Mouse (Mus musculus) spleen, adult 2 months (tissue): ENCODE data around the gene Edil3.

ENCODE experiments used
- CTCF ChIP-seq: fragments of 200-500 bp; IDR thresholded peaks from 2 replicates; pipeline ENCODE4 v1.5.1; 2011; ENCODE audit warnings: mild to moderate bottlenecking, inconsistent platforms; ENCODE audit not compliant: insufficient read depth, insufficient read length, insufficient replicate concordance; ENCODE audit errors: extremely low read depth
- POLR2A ChIP-seq: fragments of 200-500 bp; IDR thresholded peaks from 2 replicates; pipeline ENCODE4 v1.6.1; 2011; ENCODE audit warnings: low read depth, low read length, inconsistent platforms

DNA sequence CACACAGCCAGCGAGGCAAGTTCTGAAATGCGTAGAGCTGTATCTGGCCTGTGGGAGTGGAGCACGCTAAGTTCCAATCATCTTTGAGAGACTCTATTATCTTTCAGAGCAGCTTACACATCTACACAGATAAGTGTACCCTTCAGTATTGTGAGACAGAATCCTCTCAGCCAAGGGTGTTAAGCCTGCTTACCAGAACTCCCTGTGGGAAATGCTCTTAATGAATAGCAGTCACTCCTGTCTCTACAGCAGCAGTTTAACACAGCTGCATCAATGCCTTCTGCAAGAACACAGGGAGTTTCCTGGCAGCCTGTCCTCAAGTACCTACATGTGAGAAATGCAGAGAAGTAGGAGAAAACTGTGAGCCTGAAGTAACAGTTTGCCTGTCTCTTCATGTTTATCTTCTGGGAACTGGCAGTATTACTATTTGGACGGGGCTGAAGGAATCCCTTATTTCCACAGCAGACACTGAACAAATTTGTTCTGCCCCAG, 324.8 kb downstream of the Edil3 start:
- TF ChIP-seq CTCF = no peak
- no peak for TF ChIP-seq POLR2A
